Mouse (Mus musculus) thymus, adult 2 months (tissue): ENCODE results near the gene Cptp. TPM values are rescaled to one million over a fixed set of nuclear protein-coding genes. Genes with fewer than 3 reads are reported as not detected.

Experiments used
- DNase-seq: peaks from one replicate; pipeline ENCODE4 v3.0.0; 2021
- H3K27ac ChIP-seq: fragments of 200-500 bp; 2 replicates; pipeline ENCODE4 v1.5.1; 2012; ENCODE audit warnings: low read length, control low read depth; ENCODE audit not compliant: control insufficient read depth, insufficient read depth
- H3K27me3 ChIP-seq: fragments of 200-500 bp; 2 replicates; pipeline ENCODE4 v1.6.1; 2012; ENCODE audit warnings: mild to moderate bottlenecking, low read length, moderate library complexity, mixed read lengths; ENCODE audit not compliant: control insufficient read depth, insufficient read depth
- H3K36me3 ChIP-seq: fragments of 200-500 bp; 2 replicates; pipeline ENCODE4 v1.6.1; 2012; ENCODE audit warnings: mild to moderate bottlenecking, low read length, moderate library complexity; ENCODE audit not compliant: control insufficient read depth, insufficient read depth
- H3K4me1 ChIP-seq: fragments of 200-500 bp; replicated peaks from 2 replicates; pipeline ENCODE4 v1.6.1; 2012; ENCODE audit warnings: low read length; ENCODE audit not compliant: control insufficient read depth, insufficient read depth
- H3K4me3 ChIP-seq: fragments of 200-500 bp; 2 replicates; pipeline ENCODE4 v1.5.1; 2012; ENCODE audit warnings: mild to moderate bottlenecking, low read length, control low read depth, moderate library complexity; ENCODE audit not compliant: control insufficient read depth, insufficient read depth
- CTCF ChIP-seq: fragments of 200-500 bp; IDR thresholded peaks from 2 replicates; pipeline ENCODE4 v1.5.1; 2012; ENCODE audit warnings: mild to moderate bottlenecking, control low read depth, low read length, moderate library complexity, borderline replicate concordance; ENCODE audit not compliant: control insufficient read depth, poor library complexity, insufficient read depth; ENCODE audit errors: extremely low read depth
- POLR2A ChIP-seq: fragments of 200-500 bp; IDR thresholded peaks from 2 replicates; pipeline ENCODE4 v1.6.1; 2012; ENCODE audit warnings: mild to moderate bottlenecking, low read length, control low read depth, moderate library complexity; ENCODE audit not compliant: control insufficient read depth, poor library complexity, insufficient read depth; ENCODE audit errors: extremely low read depth
- WGBS: fragments of 180-500 bp; shearing (Covaris S2); methylation state at CpG from one replicate; pipeline ENCODE4 v1.1.7; 2018; 5-methylcytosine and 5-hydroxymethylcytosine counted together
- polyA plus RNA-seq: library from polyadenylated mRNA; depleted of rRNA; stranded (reverse); fragments of >200 nt; gene quantifications from 2 replicates; pipeline ENCODE4 v1.2.3, GENCODE M21; 2012; rRNA removed

The Cptp gene
- polyA plus RNA-seq, 1 experiment = 32.2 TPM

GRCm38 (mm10) chr4:155817533-155817932 lies 51.7 kb downstream of the Cptp start:
- no peaks in the 10 kb centered on the region for H3K27me3 ChIP-seq
- peaks cover 5% of the 10 kb centered on the region; the same call in 1 of the 2 replicates for H3K4me1 ChIP-seq
- WGBS = 92% methylated on average over 4 of the region's 4 CpGs
- DNase-seq = no peak
- TF ChIP-seq POLR2A (no peak), CTCF (no peak)
- peaks cover 86% of the 10 kb centered on the region for H3K36me3 ChIP-seq
- H3K27ac ChIP-seq = no peak overlapping the region
- H3K4me3 ChIP-seq = no peak overlapping the region

Other genes starting within 250 kb of the Cptp start
- gene Cdk11b, start 244.6 kb downstream of the Cptp start, polyA plus RNA-seq = 34.4 and 42.1 TPM in 2 replicates
- gene Gm10563, start 224.0 kb downstream of the Cptp start, polyA plus RNA-seq = not detected in 2 replicates
- gene Mmp23, start 216.1 kb downstream of the Cptp start, polyA plus RNA-seq = 17.0 and 17.8 TPM in 2 replicates
- gene Mib2, start 200.2 kb downstream of the Cptp start, polyA plus RNA-seq = 91.2 and 99.7 TPM in 2 replicates
- gene Fndc10, start 175.1 kb downstream of the Cptp start, polyA plus RNA-seq = 17.4 and 18.5 TPM in 2 replicates
- 184 and 186 TPM in 2 replicates for gene Ssu72, start 164.6 kb downstream of the Cptp start, polyA plus RNA-seq
- gene Tmem240, start 134.6 kb downstream of the Cptp start, polyA plus RNA-seq = 4.9 and 5.1 TPM in 2 replicates
- gene Atad3a, start 108.3 kb downstream of the Cptp start, polyA plus RNA-seq = 87.0 and 93.1 TPM in 2 replicates
- gene Vwa1, start 94.7 kb downstream of the Cptp start, polyA plus RNA-seq = 11.2 and 13.5 TPM in 2 replicates
- 0.55 and 0.58 TPM in 2 replicates for gene Tmem88b, start 83.6 kb downstream of the Cptp start, polyA plus RNA-seq
- 0.42 and 0.92 TPM in 2 replicates for gene Ankrd65, start 79.0 kb downstream of the Cptp start, polyA plus RNA-seq
- gene Mrpl20, start 66.6 kb downstream of the Cptp start, polyA plus RNA-seq = 74.6 and 77.9 TPM in 2 replicates
- 131 and 145 TPM in 2 replicates for gene Ccnl2, start 57.0 kb downstream of the Cptp start, polyA plus RNA-seq
- gene Aurkaip1, start 38.2 kb downstream of the Cptp start, polyA plus RNA-seq = 230 and 238 TPM in 2 replicates
- 30.7 and 43.4 TPM in 2 replicates for gene Mxra8, start 29.8 kb downstream of the Cptp start, polyA plus RNA-seq
- gene Dvl1, start 22.0 kb downstream of the Cptp start, polyA plus RNA-seq = 152 and 184 TPM in 2 replicates
- gene Tas1r3, start 6.1 kb downstream of the Cptp start, polyA plus RNA-seq = 2.7 and 3.0 TPM in 2 replicates
- 107 and 108 TPM in 2 replicates for gene Ints11, start 106 bp upstream of the Cptp start, polyA plus RNA-seq
- 83.2 and 91.1 TPM in 2 replicates for gene Pusl1, start 22.3 kb upstream of the Cptp start, polyA plus RNA-seq
- gene Acap3, start 22.4 kb upstream of the Cptp start, polyA plus RNA-seq = 77.6 and 86.1 TPM in 2 replicates
- 122 and 147 TPM in 2 replicates for gene Ube2j2, start 74.4 kb upstream of the Cptp start, polyA plus RNA-seq
- 19.3 and 21.6 TPM in 2 replicates for gene C1qtnf12, start 92.9 kb upstream of the Cptp start, polyA plus RNA-seq
- gene B3galt6, start 123.2 kb upstream of the Cptp start, polyA plus RNA-seq = 9.5 and 10.8 TPM in 2 replicates
- gene Sdf4, start 123.4 kb upstream of the Cptp start, polyA plus RNA-seq = 65.6 and 68.4 TPM in 2 replicates
- 68.9 and 81.3 TPM in 2 replicates for gene Tnfrsf4, start 144.4 kb upstream of the Cptp start, polyA plus RNA-seq
- gene Tnfrsf18, start 156.7 kb upstream of the Cptp start, polyA plus RNA-seq = 82.1 and 85.2 TPM in 2 replicates
- 2.4 and 3.5 TPM in 2 replicates for gene Ttll10, start 190.0 kb upstream of the Cptp start, polyA plus RNA-seq
- gene 9430015G10Rik, start 240.5 kb upstream of the Cptp start, polyA plus RNA-seq = 89.1 and 93.3 TPM in 2 replicates